Mouse (Mus musculus) midbrain, postnatal 0 days (tissue): ENCODE data around the gene H2-D1. TPM values are rescaled to one million over a fixed set of nuclear protein-coding genes. Genes with fewer than 3 reads are reported as not detected.

ENCODE experiments used
- ATAC-seq: fragments of 200-750 bp; cut with Nextera tagmentation; 2 replicates; pipeline ENCODE4 v1.8.0; 2017; ENCODE audit warnings: moderate number of reproducible peaks, mild to moderate bottlenecking, moderate TSS enrichment, moderate library complexity; ENCODE audit not compliant: low FRiP score
- DNase-seq: peaks from one replicate; pipeline ENCODE4 v3.0.0-alpha.2; 2015; ENCODE audit warnings: low spot score
- H3K27ac ChIP-seq: fragments of 300-500 bp; sonication (generic); 2 replicates; pipeline ENCODE4 v1.5.1; 2014; ENCODE audit warnings: low read depth, mild to moderate bottlenecking, low read length, mixed read lengths
- H3K27me3 ChIP-seq: fragments of 300-500 bp; sonication (generic); 2 replicates; pipeline ENCODE4 v1.6.1; 2014; ENCODE audit warnings: low read length, control low read depth, mixed read lengths; ENCODE audit not compliant: insufficient read depth
- H3K36me3 ChIP-seq: fragments of 300-500 bp; sonication (generic); 2 replicates; pipeline ENCODE4 v1.6.1; 2014; ENCODE audit warnings: low read length, control low read depth, mixed read lengths; ENCODE audit not compliant: insufficient read depth
- H3K4me1 ChIP-seq: fragments of 300-500 bp; sonication (generic); 2 replicates; pipeline ENCODE4 v1.6.1; 2014; ENCODE audit warnings: mild to moderate bottlenecking, control low read depth, antibody characterized with exemption, low read length, mixed read lengths; ENCODE audit not compliant: insufficient read depth
- H3K4me2 ChIP-seq: fragments of 300-500 bp; sonication (generic); 2 replicates; pipeline ENCODE4 v1.6.1; 2014; ENCODE audit warnings: low read depth, mild to moderate bottlenecking, low read length, mixed read lengths; ENCODE audit not compliant: poor library complexity, severe bottlenecking
- H3K4me3 ChIP-seq: fragments of 300-500 bp; sonication (generic); 2 replicates; pipeline ENCODE4 v1.5.1; 2014; ENCODE audit warnings: low read depth, mild to moderate bottlenecking, low read length, moderate library complexity
- H3K9ac ChIP-seq: fragments of 300-500 bp; sonication (generic); replicated peaks from 2 replicates; pipeline ENCODE4 v1.6.1; 2014; ENCODE audit warnings: mild to moderate bottlenecking, low read length, moderate library complexity, mixed read lengths; ENCODE audit not compliant: poor library complexity, severe bottlenecking
- H3K9me3 ChIP-seq: fragments of 300-500 bp; sonication (generic); 2 replicates; pipeline ENCODE4 v1.6.1; 2016; ENCODE audit warnings: low read length, control low read depth
- CTCF ChIP-seq: IDR thresholded peaks from 2 replicates; pipeline ENCODE4 v1.5.1; 2016; ENCODE audit warnings: antibody characterized with exemption, mild to moderate bottlenecking
- WGBS: fragments of 180-500 bp; shearing (Covaris S2); extraction: QIAGEN DNeasy Blood & Tissue Kit; methylation state at CpG from one replicate; pipeline ENCODE4 v1.1.7; 2014; 5-methylcytosine and 5-hydroxymethylcytosine counted together
- polyA plus RNA-seq: library from polyadenylated mRNA; unstranded; fragments of >200 nt; fragmentation: Nextera tagmentation; extraction: Ambion mirVana; gene quantifications from 2 replicates; pipeline ENCODE4 v1.2.1, GENCODE M21; 2015
- total RNA-seq: library from RNA; depleted of rRNA; stranded (reverse); fragments of >200 nt; gene quantifications from 2 replicates; pipeline ENCODE4 v1.2.3, GENCODE M21; 2014

The H2-D1 gene
- total and polyA plus RNA-seq, 2 experiments from 2014 or later, result 75.4 to 130 TPM

- WGBS, result 77% methylated on average over 1 of the region's 1 CpGs
- no peaks in the 10 kb centered on the region for H3K4me1 ChIP-seq
- H3K9ac ChIP-seq, result no peak overlapping the region
- H3K4me2 ChIP-seq, result no peak overlapping the region
- H3K27me3 ChIP-seq, result no peaks in the 10 kb centered on the region
- no peak overlapping the region for H3K27ac ChIP-seq
- no peak overlapping the region for H3K4me3 ChIP-seq
- no peak for TF ChIP-seq CTCF
- ATAC-seq (no peak), DNase-seq (no peak)
- H3K36me3 ChIP-seq, result peaks cover 20% of the 10 kb centered on the region
- no peaks in the 10 kb centered on the region for H3K9me3 ChIP-seq
Measured at GRCm38 (mm10) chr17:35257378-35257777, 5.2 kb upstream of the H2-D1 start.

GRCm38 (mm10) chr17:35257824-35258491 lies 4.6 kb upstream of the H2-D1 start:
- Histone ChIP-seq H3K9ac (no peak overlapping the region), H3K36me3 (peaks cover 14% of the 10 kb centered on the region), H3K4me3 (no peak overlapping the region), H3K4me1 (no peaks in the 10 kb centered on the region), H3K9me3 (no peaks in the 10 kb centered on the region), H3K27me3 (no peaks in the 10 kb centered on the region), H3K4me2 (peak overlapping the region; percentile 27; the same call in 1 of the 2 replicates), H3K27ac (no peak overlapping the region)
- DNase-seq (peak; percentile 94), ATAC-seq (no peak)
- peak; percentile 91 for TF ChIP-seq CTCF
- 13% methylated on average over 17 of the region's 17 CpGs for WGBS

DNA sequence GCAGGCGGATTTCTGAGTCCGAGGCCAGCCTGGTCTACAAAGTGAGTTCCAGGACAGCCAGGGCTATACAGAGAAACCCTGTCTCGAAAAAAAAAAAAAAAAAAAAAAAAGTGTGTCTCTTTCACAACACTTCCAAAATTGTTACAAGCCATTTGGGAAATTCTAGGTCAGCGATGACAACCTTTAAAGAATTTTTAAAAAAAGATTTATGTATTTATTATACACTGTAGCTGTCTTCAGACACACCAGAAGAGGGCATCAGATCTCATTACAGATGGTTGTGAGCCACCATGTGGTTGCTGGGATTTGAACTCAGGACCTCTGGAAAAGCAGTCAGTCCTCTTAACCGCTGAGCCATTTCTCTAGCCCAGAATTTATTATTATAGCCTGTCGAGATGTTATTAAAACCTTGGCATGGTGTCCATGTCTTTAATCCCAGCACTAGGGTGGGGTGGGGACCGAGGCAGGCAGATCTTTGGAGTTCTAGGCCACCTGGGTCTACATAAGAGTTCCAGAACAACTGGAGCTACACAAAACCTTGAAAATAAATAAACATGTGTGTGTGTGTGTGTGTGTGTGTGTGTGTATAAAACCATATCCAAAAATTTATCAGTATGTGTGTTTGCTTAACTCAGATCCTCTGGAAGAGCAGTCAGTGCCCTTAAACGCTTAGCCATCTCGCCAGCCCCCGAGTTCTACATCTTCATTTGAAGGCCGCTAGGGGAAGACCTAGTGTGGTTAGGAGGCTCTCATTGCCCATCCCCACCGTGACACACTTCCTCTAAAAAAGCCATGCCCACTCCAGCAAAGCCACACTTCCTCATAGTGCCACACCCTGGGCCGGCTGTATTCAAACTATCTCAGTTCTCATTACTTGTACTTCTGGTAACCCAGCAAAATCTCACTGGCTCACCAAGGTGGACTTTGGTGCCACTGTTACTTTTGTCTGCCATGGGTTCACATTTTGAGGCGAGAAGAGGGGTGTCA lies 3.7 kb upstream of the H2-D1 start:
- H3K4me3 ChIP-seq, result no peak overlapping the region
- no peak overlapping the region for H3K27ac ChIP-seq
- DNase-seq (no peak), ATAC-seq (no peak)
- WGBS, result 64% methylated on average over 14 of the region's 14 CpGs
- H3K27me3 ChIP-seq, result no peaks in the 10 kb centered on the region
- no peak overlapping the region for H3K4me2 ChIP-seq
- no peak overlapping the region for H3K9ac ChIP-seq
- H3K4me1 ChIP-seq, result no peaks in the 10 kb centered on the region
- peaks cover 6% of the 10 kb centered on the region for H3K36me3 ChIP-seq
- TF ChIP-seq CTCF, result no peak
- H3K9me3 ChIP-seq, result no peaks in the 10 kb centered on the region

- ATAC-seq (no peak), DNase-seq (no peak)
- WGBS, result 69% methylated on average over 4 of the region's 4 CpGs
- no peaks in the 10 kb centered on the region for H3K4me1 ChIP-seq
- H3K27ac ChIP-seq, result no peak overlapping the region
- no peaks in the 10 kb centered on the region for H3K27me3 ChIP-seq
- no peak overlapping the region for H3K4me3 ChIP-seq
- H3K36me3 ChIP-seq, result no peaks in the 10 kb centered on the region
- no peak for TF ChIP-seq CTCF
- no peaks in the 10 kb centered on the region for H3K9me3 ChIP-seq
- no peak overlapping the region for H3K9ac ChIP-seq
- no peak overlapping the region for H3K4me2 ChIP-seq
Measured at GRCm38 (mm10) chr17:35259621-35260020, 2.9 kb upstream of the H2-D1 start.

DNA sequence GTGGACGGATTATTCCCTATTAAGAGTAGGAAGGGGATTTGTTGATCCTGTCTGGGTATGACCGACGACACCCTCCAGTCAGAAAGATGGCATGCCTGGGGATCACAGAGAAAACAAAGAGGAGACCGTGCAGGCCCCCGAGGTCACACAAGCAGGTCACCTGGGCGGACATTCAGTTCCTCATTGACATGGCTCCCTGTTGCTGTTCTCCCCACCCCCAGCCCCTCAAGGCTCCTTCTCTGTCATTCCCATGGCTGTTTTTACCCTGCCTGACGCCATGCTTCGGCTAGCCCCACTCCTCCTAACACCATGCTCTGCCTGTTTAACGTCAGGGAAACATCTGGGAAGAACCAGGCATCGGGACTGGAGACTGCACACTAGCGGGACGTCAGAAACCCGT lies 879 bp upstream of the H2-D1 start:
- Histone ChIP-seq H3K36me3 (no peaks in the 10 kb centered on the region), H3K27ac (no peak overlapping the region), H3K27me3 (no peaks in the 10 kb centered on the region), H3K9ac (no peak overlapping the region), H3K9me3 (no peaks in the 10 kb centered on the region), H3K4me2 (no peak overlapping the region), H3K4me1 (no peaks in the 10 kb centered on the region), H3K4me3 (no peak overlapping the region)
- DNase-seq (no peak), ATAC-seq (no peak)
- WGBS, result 65% methylated on average over 13 of the region's 13 CpGs
- TF ChIP-seq CTCF, result no peak

- H3K9me3 ChIP-seq, result no peaks in the 10 kb centered on the region
- TF ChIP-seq CTCF, result no peak
- peak overlapping the region; percentile 72 for H3K4me3 ChIP-seq
- H3K4me2 ChIP-seq, result peak overlapping the region; percentile 80
- no peaks in the 10 kb centered on the region for H3K4me1 ChIP-seq
- ATAC-seq, result no peak; the same call in 1 of the 2 replicates
- no peak overlapping the region for H3K27ac ChIP-seq
- H3K9ac ChIP-seq, result peak overlapping the region; percentile 64
- no peaks in the 10 kb centered on the region for H3K36me3 ChIP-seq
- no peaks in the 10 kb centered on the region for H3K27me3 ChIP-seq
- 1% methylated on average over 25 of the region's 31 CpGs for WGBS
- no peak for DNase-seq
Measured at GRCm38 (mm10) chr17:35263523-35263883, 973 bp downstream of the H2-D1 start.
